Mouse (Mus musculus) brain, embryonic 18.5 days (tissue): ENCODE data around the gene Ebna1bp2.
A peak's percentile ranks its signal among the peaks of the same experiment; 100 is the strongest.

ENCODE experiments used
- DNase-seq: peaks from one replicate; pipeline ENCODE4 v3.0.0-alpha.2; 2012; ENCODE audit warnings: low read depth, low spot score

Ebna1bp2 gene

GRCm38 (mm10) chr4:118620279-118620966 lies at the start of gene Ebna1bp2, which contains the start of gene Cfap57:
Gene Ebna1bp2 (plus strand): TSS chr4:118620799.
Gene Cfap57 (minus strand): TSS chr4:118620777.
- DNase-seq = peak; percentile 87

GRCm38 (mm10) chr4:118571441-118571840 lies 49.2 kb upstream of the Ebna1bp2 start:
- no peak for DNase-seq

GRCm38 (mm10) chr4:118576097-118576496 lies 44.5 kb upstream of the Ebna1bp2 start:
- DNase-seq = peak; percentile 50

- no peak for DNase-seq
Measured at GRCm38 (mm10) chr4:118579313-118579712, 41.3 kb upstream of the Ebna1bp2 start.

GRCm38 (mm10) chr4:118581508-118581907 lies 39.1 kb upstream of the Ebna1bp2 start:
- DNase-seq = no peak

- DNase-seq = no peak
Measured at GRCm38 (mm10) chr4:118582629-118583028, 38.0 kb upstream of the Ebna1bp2 start.

- no peak for DNase-seq
Measured at GRCm38 (mm10) chr4:118589053-118589732, 31.4 kb upstream of the Ebna1bp2 start.

GRCm38 (mm10) chr4:118589733-118590130 lies 30.9 kb upstream of the Ebna1bp2 start:
- no peak for DNase-seq

GRCm38 (mm10) chr4:118604065-118604464 lies 16.5 kb upstream of the Ebna1bp2 start:
- DNase-seq = no peak

GRCm38 (mm10) chr4:118609836-118610235 lies 10.8 kb upstream of the Ebna1bp2 start:
- no peak for DNase-seq

- no peak for DNase-seq
Measured at GRCm38 (mm10) chr4:118612619-118613018, 8.0 kb upstream of the Ebna1bp2 start.

- no peak for DNase-seq
Measured at GRCm38 (mm10) chr4:118615412-118615811, 5.2 kb upstream of the Ebna1bp2 start.

- DNase-seq = no peak
Measured at GRCm38 (mm10) chr4:118620967-118621320, 345 bp downstream of the Ebna1bp2 start.

GRCm38 (mm10) chr4:118621781-118622180 lies 1.2 kb downstream of the Ebna1bp2 start:
- DNase-seq = no peak

GRCm38 (mm10) chr4:118630261-118630660 lies 9.7 kb downstream of the Ebna1bp2 start:
- DNase-seq = no peak

GRCm38 (mm10) chr4:118642346-118643190 lies 22.0 kb downstream of the Ebna1bp2 start:
- DNase-seq = no peak

- no peak for DNase-seq
Measured at GRCm38 (mm10) chr4:118645234-118645633, 24.6 kb downstream of the Ebna1bp2 start.

- DNase-seq = no peak
Measured at GRCm38 (mm10) chr4:118658652-118659051, 38.1 kb downstream of the Ebna1bp2 start, which contains the start of gene Olfr62. Gene Olfr62 (plus strand): TSS chr4:118658952.
